Mouse (Mus musculus): ENCODE measurements at regions not wholly inside any gene's neighbourhood (a gene's known extent, or its start where the extent isn't known, plus 50 kb on each side); places are given as distances from the start of the nearest gene placed in this dataset.

GRCm38 (mm10) chr12:45686765-45687164 lies 612.3 kb upstream of the Stxbp6 start:
- TF ChIP-seq CTCF (IDR thresholded peaks at IDR 0.05; ENCODE audit: low read depth) (no peak), EP300 (optimal IDR thresholded peaks at IDR 0.05) (no peak)
